Mouse (Mus musculus) macrophage (primary cell): ENCODE results near the gene Trappc6a. TPM values are rescaled to one million over a fixed set of nuclear protein-coding genes. Genes with fewer than 3 reads are reported as not detected.
"Not testable (repeated sequence)": the region's sequence is repeated elsewhere in the genome, so short reads cannot be mapped to it uniquely, and the experiment has no call there.

Experiments
- H3K27ac ChIP-seq: fragments of 350-480 bp; formaldehyde crosslinking; 2 replicates; pipeline ENCODE4 v1.9.0; 2021
- H3K36me3 ChIP-seq: fragments of 350-480 bp; formaldehyde crosslinking; 2 replicates; pipeline ENCODE4 v1.9.0; 2021; ENCODE audit errors: inconsistent target
- H3K4me3 ChIP-seq: fragments of 350-480 bp; formaldehyde crosslinking; 2 replicates; pipeline ENCODE4 v1.9.0; 2021; ENCODE audit errors: inconsistent target
- H3K79me2 ChIP-seq: fragments of 350-480 bp; formaldehyde crosslinking; 2 replicates; pipeline ENCODE4 v1.9.0; 2021; ENCODE audit errors: inconsistent target
- WGBS: methylation state at CpG from one replicate; pipeline ENCODE4 v1.1.7; 2026; ENCODE audit warnings: inconsistent platforms; ENCODE audit not compliant: missing documents; 5-methylcytosine and 5-hydroxymethylcytosine counted together
- polyA plus RNA-seq: library from polyadenylated mRNA; stranded (reverse); fragments of 250-400 nt; gene quantifications from 3 replicates; pipeline ENCODE4 v1.2.4, GENCODE M21; 2018; ENCODE audit warnings: inconsistent platforms

Gene Trappc6a
- polyA plus RNA-seq, 1 experiment from 2014 or later, result 9.4 TPM

- Histone ChIP-seq H3K27ac (peak overlapping the region; percentile 81), H3K4me3 (no peak overlapping the region), H3K79me2 (no peaks in the 10 kb centered on the region), H3K36me3 (no peaks in the 10 kb centered on the region)
- WGBS, result 2% methylated on average over 11 of the region's 12 CpGs
These were observed 7.5 kb upstream of the Trappc6a start for GRCm38 (mm10) chr7:19500420-19501363.

DNA sequence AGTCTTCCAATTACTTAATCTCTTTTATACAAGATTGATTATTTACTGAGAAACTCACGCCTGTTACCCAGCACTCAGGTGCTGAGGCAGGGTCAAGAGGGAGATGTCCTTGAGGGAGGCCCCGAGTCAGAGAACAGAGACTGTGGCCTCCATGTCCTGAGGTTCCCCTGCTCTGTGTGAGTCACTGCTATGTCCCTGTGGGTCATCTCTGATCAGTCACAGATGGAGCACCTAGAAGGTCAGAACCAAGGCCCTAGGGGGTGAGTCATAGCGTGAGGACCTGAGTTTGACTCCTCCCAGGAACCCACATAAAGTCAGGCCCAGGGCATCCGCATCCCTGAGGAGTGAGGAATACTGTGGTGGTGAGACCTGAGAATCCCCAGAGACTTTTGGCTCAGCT, 6.5 kb upstream of the Trappc6a start:
- no peak overlapping the region for H3K4me3 ChIP-seq
- no peaks in the 10 kb centered on the region for H3K36me3 ChIP-seq
- H3K79me2 ChIP-seq, result no peaks in the 10 kb centered on the region
- H3K27ac ChIP-seq, result peak overlapping the region; percentile 81
- WGBS, result 71% methylated on average over 4 of the region's 4 CpGs

DNA sequence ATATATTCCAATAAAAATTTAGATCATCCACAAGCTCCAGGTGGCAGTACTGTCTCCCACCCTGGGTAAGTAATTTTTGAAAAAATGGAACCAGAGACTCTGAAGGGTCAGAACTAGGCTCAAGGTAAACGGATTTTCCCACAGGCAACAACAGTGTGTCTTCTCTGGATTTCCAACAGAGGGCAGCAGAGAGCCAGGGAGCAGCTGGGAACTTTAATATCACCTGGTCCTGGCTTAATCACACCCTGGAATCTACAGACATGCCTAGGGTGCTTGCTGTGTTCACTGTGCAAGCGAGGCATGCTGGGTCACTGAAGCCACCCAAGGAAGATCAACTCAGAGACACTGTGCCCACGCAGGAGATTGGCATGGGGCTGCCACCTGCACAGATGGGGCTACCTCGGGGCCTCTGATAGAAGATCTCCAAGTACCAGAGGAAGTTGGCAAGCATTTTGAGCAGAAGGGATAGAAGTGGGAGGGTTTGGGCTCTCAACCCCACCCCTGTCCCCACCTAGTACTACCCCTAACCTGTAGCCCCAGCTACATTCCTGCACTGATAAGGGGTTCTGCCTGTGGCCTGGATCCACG, 4.6 kb upstream of the Trappc6a start:
- Histone ChIP-seq H3K79me2 (no peaks in the 10 kb centered on the region; the same call in 1 of the 2 replicates), H3K4me3 (no peak overlapping the region), H3K27ac (no peak overlapping the region), H3K36me3 (no peaks in the 10 kb centered on the region)
- 45% methylated on average over 5 of the region's 5 CpGs for WGBS

- Histone ChIP-seq H3K27ac (no peak overlapping the region), H3K4me3 (no peak overlapping the region), H3K36me3 (no peaks in the 10 kb centered on the region), H3K79me2 (peaks cover 26% of the 10 kb centered on the region)
- 58% methylated on average over 6 of the region's 6 CpGs for WGBS
These were observed 1.9 kb upstream of the Trappc6a start for GRCm38 (mm10) chr7:19506326-19506725.

- peak overlapping the region; percentile 94 for H3K4me3 ChIP-seq
- no peak overlapping the region for H3K27ac ChIP-seq
- peaks cover 30% of the 10 kb centered on the region for H3K79me2 ChIP-seq
- WGBS, result 9% methylated on average over 62 of the region's 71 CpGs
- H3K36me3 ChIP-seq, result no peaks in the 10 kb centered on the region
These were observed 1.1 kb upstream of the Trappc6a start for GRCm38 (mm10) chr7:19506969-19507611.

- H3K36me3 ChIP-seq, result no peaks in the 10 kb centered on the region
- peaks cover 30% of the 10 kb centered on the region for H3K79me2 ChIP-seq
- peak overlapping the region; percentile 94 for H3K4me3 ChIP-seq
- 15% methylated on average over 12 of the region's 18 CpGs for WGBS
- peak overlapping the region; percentile 83 for H3K27ac ChIP-seq
These were observed 598 bp upstream of the Trappc6a start for GRCm38 (mm10) chr7:19507612-19507981.

DNA sequence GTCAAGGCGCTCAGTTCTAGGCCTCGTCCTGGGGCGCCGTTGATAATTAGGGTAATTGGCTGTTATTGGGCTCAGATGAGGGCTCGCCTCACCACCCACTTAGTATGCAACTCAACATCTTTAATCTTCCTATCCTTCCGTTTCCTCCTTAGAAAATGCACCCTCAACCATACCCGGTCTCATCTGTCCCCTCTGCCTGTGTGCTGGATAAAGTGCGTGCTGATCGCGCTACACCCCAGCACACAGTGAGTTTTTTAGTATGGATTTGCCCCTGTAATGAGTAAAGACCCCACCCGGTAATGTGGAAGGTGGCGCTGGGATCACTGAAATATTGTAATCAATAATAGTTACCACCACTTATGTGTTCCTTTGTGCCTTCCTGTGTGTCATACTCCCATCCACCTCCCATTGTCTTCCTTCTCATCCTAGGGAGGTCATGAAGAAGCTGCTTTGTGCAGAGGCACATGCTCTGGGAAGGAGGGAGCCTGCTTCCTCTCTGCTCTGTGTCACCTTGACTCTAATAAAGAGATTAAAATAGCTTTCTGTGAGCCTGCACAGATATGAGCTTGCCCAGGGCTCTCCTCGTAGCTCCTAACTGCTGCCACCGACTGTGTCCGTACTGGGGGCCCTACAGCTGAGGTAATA, 851 bp downstream of the Trappc6a start:
- peaks cover 30% of the 10 kb centered on the region for H3K79me2 ChIP-seq
- H3K36me3 ChIP-seq, result no peaks in the 10 kb centered on the region
- H3K4me3 ChIP-seq, result peak overlapping the region; percentile 94
- WGBS, result 1% methylated on average over 13 of the region's 15 CpGs
- H3K27ac ChIP-seq, result peak overlapping the region; percentile 83

- Histone ChIP-seq H3K79me2 (peaks cover 30% of the 10 kb centered on the region), H3K36me3 (no peaks in the 10 kb centered on the region), H3K4me3 (peak overlapping the region; percentile 94), H3K27ac (no peak overlapping the region)
- WGBS, result 90% methylated on average over 6 of the region's 7 CpGs
These were observed 1.6 kb downstream of the Trappc6a start for GRCm38 (mm10) chr7:19509786-19510185.

- not testable (repeated sequence) for H3K4me3 ChIP-seq, H3K27ac ChIP-seq, H3K36me3 ChIP-seq
- WGBS, result 96% methylated on average over 4 of the region's 7 CpGs
- peaks cover 30% of the 10 kb centered on the region for H3K79me2 ChIP-seq
These were observed 3.7 kb downstream of the Trappc6a start for GRCm38 (mm10) chr7:19511934-19512333.

DNA sequence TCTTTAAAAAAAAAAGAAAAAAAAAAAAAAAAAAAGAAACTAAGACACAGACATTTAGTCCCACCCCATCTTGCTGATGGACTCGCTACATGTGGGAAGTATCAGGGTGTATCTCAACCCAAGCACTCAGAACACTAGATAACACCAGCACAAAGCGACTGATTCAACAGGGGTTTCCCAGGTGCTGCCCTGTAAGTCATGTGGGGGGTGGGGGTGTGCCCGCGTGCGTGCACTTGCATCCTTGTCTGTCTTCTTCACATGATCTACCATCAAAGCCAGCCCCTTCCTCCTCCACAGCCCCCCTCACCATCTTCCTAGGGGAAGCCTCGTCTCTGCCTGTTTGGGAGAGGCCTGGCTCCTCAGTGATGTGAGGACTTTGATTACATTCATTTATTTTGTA, 4.2 kb downstream of the Trappc6a start:
- no peak overlapping the region for H3K4me3 ChIP-seq
- H3K79me2 ChIP-seq, result peaks cover 30% of the 10 kb centered on the region
- 92% methylated on average over 6 of the region's 6 CpGs for WGBS
- H3K27ac ChIP-seq, result no peak overlapping the region
- H3K36me3 ChIP-seq, result no peaks in the 10 kb centered on the region

DNA sequence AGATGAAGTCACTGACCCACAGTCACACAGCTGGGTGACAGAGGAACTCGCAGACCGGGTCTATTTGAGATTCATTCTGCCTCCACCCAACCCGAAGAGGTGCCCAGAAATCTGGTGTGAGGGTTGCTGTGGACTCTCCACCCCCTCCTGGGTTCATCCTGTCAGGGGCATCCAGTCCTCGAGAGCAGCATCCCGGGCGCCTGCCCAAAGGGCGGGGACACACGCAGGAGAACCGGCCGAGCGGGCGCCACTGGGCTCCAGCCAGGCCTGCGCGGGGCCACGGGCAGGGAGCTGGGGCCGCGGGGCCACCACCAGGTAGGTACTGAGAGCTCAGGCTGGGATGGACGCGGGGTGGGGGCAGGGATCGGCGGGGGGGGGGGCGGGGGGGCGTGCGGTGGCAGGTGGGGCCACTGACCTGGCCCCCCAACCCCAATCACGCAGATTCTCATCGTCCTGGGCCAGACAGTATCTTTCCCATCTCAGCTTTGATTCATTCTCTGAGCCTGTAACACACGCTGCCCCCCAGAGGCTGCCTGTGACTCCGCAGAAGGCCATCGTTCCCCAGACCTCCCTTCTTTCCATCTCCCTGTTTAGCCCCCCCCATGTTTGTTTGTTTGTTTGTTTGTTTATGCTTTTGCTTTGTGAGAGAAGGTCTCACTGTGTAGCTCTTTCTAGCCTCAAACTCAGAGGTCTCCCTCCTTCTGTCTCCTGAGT, 9.6 kb downstream of the Trappc6a start, which contains the start of gene Nkpd1:
Gene Nkpd1 (plus strand): TSS at position 187 of the 714 bp plus-strand sequence.
- Histone ChIP-seq H3K27ac (no peak within 1 kb of the TSS), H3K36me3 (no peaks in the 10 kb centered on the region), H3K79me2 (no peaks in the 10 kb centered on the region), H3K4me3 (no peak within 1 kb of the TSS)
- WGBS, result 3% methylated on average over 24 of the region's 29 CpGs

- WGBS, result 25% methylated on average over 10 of the region's 23 CpGs
- no peaks in the 10 kb centered on the region for H3K36me3 ChIP-seq
- no peaks in the 10 kb centered on the region for H3K79me2 ChIP-seq
- no peak overlapping the region for H3K27ac ChIP-seq
- H3K4me3 ChIP-seq, result no peak overlapping the region
These were observed 11.8 kb downstream of the Trappc6a start for GRCm38 (mm10) chr7:19520032-19520431.

GRCm38 (mm10) chr7:19523017-19523756, 15.0 kb downstream of the Trappc6a start:
- Histone ChIP-seq H3K27ac (no peak overlapping the region), H3K4me3 (no peak overlapping the region), H3K79me2 (no peaks in the 10 kb centered on the region), H3K36me3 (no peaks in the 10 kb centered on the region)
- 3% methylated on average over 70 of the region's 72 CpGs for WGBS
